ENCODE assay signal across 17 mouse cellular contexts in genomic region chr1:54838486-54838805, GRCm38 (mm10).
DNase-seq lines count a peak whose midpoint lies in the region; ATAC-seq and TF ChIP-seq lines count a peak whose summit lies in the region.
"Had no signal": no experiment of that assay in that cellular context is flagged by ENCODE, and none has a peak within 500 bp of the region (broad histone marks: within the 10 kb centered on the region; RNA-seq: fewer than 3 reads in every experiment).

No protein-coding gene starts in this region.

- DNase-seq in heart, postnatal 0 days (ENCODE audit: low spot score): no peak
- no peak for DNase-seq in heart, adult 8-10 months (ENCODE audit: low spot score)
- no peak for DNase-seq in lung, adult 18-20 months
- DNase-seq in embryonic facial prominence, embryonic 14.5 days (ENCODE audit: low spot score): no peak
- DNase-seq in urinary bladder, postnatal 36 days (ENCODE audit: low spot score in 2 of 2): no peak
- DNase-seq in midbrain, embryonic 11.5 days (ENCODE audit: low spot score, missing footprints): no peak
- DNase-seq: cerebellum, adult 9-11 months; lung, embryonic 14.5 days; right cerebral cortex, postnatal 25 days had no signal

- no peak overlapping the region for H3K4me3 ChIP-seq in heart, postnatal 0 days (ENCODE audit: low read depth, low read length)
- no peak overlapping the region for H3K4me3 ChIP-seq in lung, embryonic 16.5 days (ENCODE audit: low read length)
- H3K4me3 ChIP-seq in embryonic facial prominence, embryonic 14.5 days (ENCODE audit: low read depth, low read length): no peak overlapping the region
- H3K4me3 ChIP-seq in midbrain, embryonic 11.5 days (ENCODE audit: low read depth, low read length): no peak overlapping the region
- H3K4me3 ChIP-seq: forebrain, embryonic 13.5 days; heart, embryonic 15.5 days; hindbrain, embryonic 13.5 days; limb, embryonic 13.5 days; midbrain, embryonic 12.5 days; myocyte; neural tube, embryonic 15.5 days had no signal

- peaks cover 11% of the 10 kb centered on the region; the same call in 1 of the 2 replicates for H3K4me1 ChIP-seq in heart, postnatal 0 days (ENCODE audit: control insufficient read depth, insufficient read depth)
- peaks cover 13% of the 10 kb centered on the region for H3K4me1 ChIP-seq in lung, embryonic 16.5 days (replicated peaks; ENCODE audit: control insufficient read depth, insufficient read depth, low read length)
- peaks cover 21% of the 10 kb centered on the region for H3K4me1 ChIP-seq in embryonic facial prominence, embryonic 14.5 days (ENCODE audit: control insufficient read depth, insufficient read depth, low read length)
- no peaks in the 10 kb centered on the region for H3K4me1 ChIP-seq in midbrain, embryonic 11.5 days (ENCODE audit: control insufficient read depth, insufficient read depth, low read length)
- H3K4me1 ChIP-seq: forebrain, embryonic 13.5 days; midbrain, embryonic 12.5 days had no signal

- H3K9ac ChIP-seq in heart, postnatal 0 days (replicated peaks; ENCODE audit: low read depth, low read length): no peak overlapping the region
- H3K9ac ChIP-seq in lung, embryonic 16.5 days (ENCODE audit: low read length): no peak overlapping the region
- H3K9ac ChIP-seq in embryonic facial prominence, embryonic 14.5 days (ENCODE audit: low read depth, low read length): no peak overlapping the region
- no peak overlapping the region for H3K9ac ChIP-seq in midbrain, embryonic 11.5 days (ENCODE audit: low read length)
- H3K9ac ChIP-seq: forebrain, embryonic 13.5 days; heart, embryonic 15.5 days; hindbrain, embryonic 13.5 days; limb, embryonic 13.5 days; lung, embryonic 14.5 days; midbrain, embryonic 12.5 days; neural tube, embryonic 15.5 days had no signal

- peak overlapping the region; percentile 48 for H3K27ac ChIP-seq in heart, postnatal 0 days (ENCODE audit: low read depth)
- H3K27ac ChIP-seq in lung, embryonic 16.5 days (ENCODE audit: low read length): 0 out of 2 replicates have a peak overlapping the region, but pooled peaks have one; percentile 13
- H3K27ac ChIP-seq in embryonic facial prominence, embryonic 14.5 days (replicated peaks; ENCODE audit: low read depth, low read length): peak overlapping the region; percentile 33
- no peak overlapping the region for H3K27ac ChIP-seq in midbrain, embryonic 11.5 days (ENCODE audit: low read depth, low read length)
- H3K27ac ChIP-seq: forebrain, embryonic 13.5 days; hindbrain, embryonic 13.5 days; limb, embryonic 13.5 days; midbrain, embryonic 12.5 days; neural tube, embryonic 15.5 days had no signal

- H3K4me2 ChIP-seq in heart, postnatal 0 days (ENCODE audit: low read depth, low read length): peak overlapping the region; percentile 44; the same call in 1 of the 2 replicates
- H3K4me2 ChIP-seq in lung, embryonic 16.5 days (ENCODE audit: low read depth, low read length): no peak overlapping the region
- 0 out of 2 replicates have a peak overlapping the region, but pooled peaks have one; percentile 15 for H3K4me2 ChIP-seq in embryonic facial prominence, embryonic 14.5 days (ENCODE audit: low read depth, low read length)
- no peak overlapping the region for H3K4me2 ChIP-seq in midbrain, embryonic 11.5 days
- H3K4me2 ChIP-seq: forebrain, embryonic 13.5 days; hindbrain, embryonic 13.5 days; limb, embryonic 13.5 days; lung, embryonic 14.5 days; midbrain, embryonic 12.5 days; neural tube, embryonic 15.5 days had no signal

- H3K9me3 ChIP-seq in heart, postnatal 0 days (replicated peaks; ENCODE audit: control insufficient read depth, low read length): no peaks in the 10 kb centered on the region
- no peaks in the 10 kb centered on the region for H3K9me3 ChIP-seq in lung, embryonic 16.5 days (ENCODE audit: control insufficient read depth, low read length)
- no peaks in the 10 kb centered on the region for H3K9me3 ChIP-seq in embryonic facial prominence, embryonic 14.5 days (ENCODE audit: control insufficient read depth, low read length)
- no peaks in the 10 kb centered on the region for H3K9me3 ChIP-seq in midbrain, embryonic 11.5 days (ENCODE audit: control insufficient read depth, low read length)
- H3K9me3 ChIP-seq: forebrain, embryonic 13.5 days; heart, embryonic 15.5 days; hindbrain, embryonic 13.5 days; limb, embryonic 13.5 days; midbrain, embryonic 12.5 days; neural tube, embryonic 15.5 days had no signal

- H3K36me3 ChIP-seq in heart, postnatal 0 days (replicated peaks; ENCODE audit: control insufficient read depth, insufficient read depth, low read length): no peaks in the 10 kb centered on the region
- H3K36me3 ChIP-seq in lung, embryonic 16.5 days (ENCODE audit: control insufficient read depth, insufficient read depth, low read length): no peaks in the 10 kb centered on the region
- H3K36me3 ChIP-seq in embryonic facial prominence, embryonic 14.5 days (ENCODE audit: control insufficient read depth, insufficient read depth, low read length): no peaks in the 10 kb centered on the region
- H3K36me3 ChIP-seq in midbrain, embryonic 11.5 days (ENCODE audit: control insufficient read depth, insufficient read depth, low read length): no peaks in the 10 kb centered on the region
- H3K36me3 ChIP-seq: heart, embryonic 15.5 days; hindbrain, embryonic 13.5 days; limb, embryonic 13.5 days; midbrain, embryonic 12.5 days; neural tube, embryonic 15.5 days had no signal

- no peak for TF ChIP-seq EP300 in heart, postnatal 0 days (IDR thresholded peaks at IDR 0.05; ENCODE audit: low read depth)

- no peaks in the 10 kb centered on the region for H3K27me3 ChIP-seq in heart, postnatal 0 days (ENCODE audit: control insufficient read depth, insufficient read depth, low read length)
- H3K27me3 ChIP-seq in lung, embryonic 16.5 days (ENCODE audit: control insufficient read depth, insufficient read depth, low read depth, low read length): no peaks in the 10 kb centered on the region
- H3K27me3 ChIP-seq in embryonic facial prominence, embryonic 14.5 days (replicated peaks; ENCODE audit: control insufficient read depth, insufficient read depth, low read length): no peaks in the 10 kb centered on the region
- no peaks in the 10 kb centered on the region for H3K27me3 ChIP-seq in midbrain, embryonic 11.5 days (ENCODE audit: control insufficient read depth, insufficient read depth, low read length)
- H3K27me3 ChIP-seq: forebrain, embryonic 13.5 days; heart, embryonic 15.5 days; hindbrain, embryonic 13.5 days; limb, embryonic 13.5 days; midbrain, embryonic 12.5 days; neural tube, embryonic 15.5 days had no signal

- no peak for TF ChIP-seq CTCF in heart, postnatal 0 days (IDR thresholded peaks at IDR 0.05; ENCODE audit: low read depth)

- ATAC-seq in heart, postnatal 0 days (ENCODE audit: insufficient read depth, low read depth): no peak
- no peak for ATAC-seq in lung, embryonic 16.5 days (ENCODE audit: low read depth)
- ATAC-seq in embryonic facial prominence, embryonic 14.5 days (ENCODE audit: low read depth): peak; percentile 50; the same call in 1 of the 2 replicates
- ATAC-seq in midbrain, embryonic 11.5 days (ENCODE audit: low FRiP score): no peak
- ATAC-seq: forebrain, embryonic 13.5 days had no signal

- WGBS in heart, postnatal 0 days: 62% methylated on average over 6 of the region's 6 CpGs
- WGBS in lung, embryonic 16.5 days: 64% methylated on average over 6 of the region's 6 CpGs
- WGBS in embryonic facial prominence, embryonic 14.5 days: 61% methylated on average over 6 of the region's 6 CpGs
- 92% methylated on average over 6 of the region's 6 CpGs for WGBS in midbrain, embryonic 11.5 days

Comparison
In these comparisons a context has a peak if more than half of its experiments do, and no peak if none do; other contexts are left out.
1. H3K4me2 ChIP-seq: peak in heart, postnatal 0 days (single experiment) and embryonic facial prominence, embryonic 14.5 days (single experiment); none in lung, embryonic 16.5 days (single experiment) and midbrain, embryonic 11.5 days (single experiment).